Mouse (Mus musculus) heart, embryonic 14.5 days (tissue): ENCODE results near the gene Duox1. TPM values are rescaled to one million over a fixed set of nuclear protein-coding genes. Genes with fewer than 3 reads are reported as not detected.
"Not testable (repeated sequence)": the region's sequence is repeated elsewhere in the genome, so short reads cannot be mapped to it uniquely, and the experiment has no call there.

ENCODE experiments used
- ATAC-seq: fragments of 200-750 bp; cut with Nextera tagmentation; 2 replicates; pipeline ENCODE4 v1.8.0; 2017; ENCODE audit warnings: low read depth, moderate TSS enrichment; ENCODE audit not compliant: insufficient number of reproducible peaks, insufficient read depth, low FRiP score
- H3K27ac ChIP-seq, 2 experiments: fragments of 200-500 bp in 1 of 2; fragments of 300-500 bp in 1 of 2; sonication (generic) in 1 of 2; replicated peaks in 1 of 2; 2 replicates each; pipeline ENCODE4 v1.5.1; 2012 to 2014; ENCODE audit warnings: low read depth in 2 of 2, low read length in 2 of 2, control low read depth in 1 of 2, mild to moderate bottlenecking in 1 of 2, mixed read lengths in 1 of 2; ENCODE audit not compliant: control insufficient read depth in 1 of 2, insufficient read depth in 1 of 2
- H3K27me3 ChIP-seq: fragments of 300-500 bp; sonication (generic); 2 replicates; pipeline ENCODE4 v1.6.1; 2014; ENCODE audit warnings: mild to moderate bottlenecking, low read length, control low read depth; ENCODE audit not compliant: control insufficient read depth, insufficient read depth
- H3K36me3 ChIP-seq: fragments of 300-500 bp; sonication (generic); 2 replicates; pipeline ENCODE4 v1.6.1; 2014; ENCODE audit warnings: mild to moderate bottlenecking, control low read depth, low read length, mixed read lengths; ENCODE audit not compliant: control insufficient read depth, insufficient read depth
- H3K4me1 ChIP-seq, 2 experiments: fragments of 200-500 bp in 1 of 2; fragments of 300-500 bp in 1 of 2; sonication (generic) in 1 of 2; 2 replicates each; pipeline ENCODE4 v1.6.1; 2012 to 2014; ENCODE audit warnings: low read length in 2 of 2, control low read depth in 1 of 2, mixed read lengths in 1 of 2; ENCODE audit not compliant: control insufficient read depth in 2 of 2, insufficient read depth in 2 of 2
- H3K4me2 ChIP-seq: fragments of 300-500 bp; sonication (generic); 2 replicates; pipeline ENCODE4 v1.6.1; 2014; ENCODE audit warnings: mild to moderate bottlenecking, low read length
- H3K4me3 ChIP-seq, 2 experiments: fragments of 200-500 bp in 1 of 2; fragments of 300-500 bp in 1 of 2; sonication (generic) in 1 of 2; 2 replicates each; pipeline ENCODE4 v1.5.1; 2012 to 2014; ENCODE audit warnings: low read length in 2 of 2, mild to moderate bottlenecking in 2 of 2, control low read depth in 1 of 2, low read depth in 1 of 2, moderate library complexity in 1 of 2; ENCODE audit not compliant: control insufficient read depth in 1 of 2, insufficient read depth in 1 of 2
- H3K9ac ChIP-seq: fragments of 300-500 bp; sonication (generic); 2 replicates; pipeline ENCODE4 v1.6.1; 2014; ENCODE audit warnings: mild to moderate bottlenecking, low read length
- H3K9me3 ChIP-seq: fragments of 300-500 bp; sonication (generic); 2 replicates; pipeline ENCODE4 v1.6.1; 2016; ENCODE audit warnings: low read length, control low read depth; ENCODE audit not compliant: control insufficient read depth
- whole genome bisulfite sequencing: fragments of 180-500 bp; shearing (Covaris S2); extraction: QIAGEN DNeasy Blood & Tissue Kit; methylation state at CpG from one replicate; pipeline ENCODE4 v1.1.7; 2014; 5-methylcytosine and 5-hydroxymethylcytosine counted together
- polyA plus RNA-seq: library from polyadenylated mRNA; unstranded; fragments of >200 nt; fragmentation: Nextera tagmentation; extraction: Ambion mirVana; gene quantifications from 2 replicates; pipeline ENCODE4 v1.2.1, GENCODE M21; 2014

Duox1 gene
- polyA plus RNA-seq, 1 experiment from 2014 or later = 0.05 TPM

- H3K27ac ChIP-seq = no peak overlapping the region
- no peak overlapping the region for H3K4me3 ChIP-seq
- 70% methylated on average over 3 of the region's 3 CpGs for WGBS
- ATAC-seq = no peak
- no peaks in the 10 kb centered on the region for H3K9me3 ChIP-seq
- no peaks in the 10 kb centered on the region for H3K27me3 ChIP-seq
- H3K36me3 ChIP-seq = no peaks in the 10 kb centered on the region
- H3K4me1 ChIP-seq = peaks cover 7% of the 10 kb centered on the region in 2 experiments; a peak in 3 of 4 replicates
- no peak overlapping the region for H3K4me2 ChIP-seq
- H3K9ac ChIP-seq = no peak overlapping the region
Measured at GRCm38 (mm10) chr2:122334170-122334569, 18.7 kb downstream of the Duox1 start.

- WGBS = 50% methylated on average over 19 of the region's 21 CpGs
- H3K27ac ChIP-seq = no peak overlapping the region
- H3K36me3 ChIP-seq = no peaks in the 10 kb centered on the region
- peak overlapping the region in 1 of 2 experiments; percentile 7; a peak in 1 of 4 replicates for H3K4me3 ChIP-seq
- no peak overlapping the region for H3K4me2 ChIP-seq
- no peaks in the 10 kb centered on the region for H3K27me3 ChIP-seq
- peaks cover 7% of the 10 kb centered on the region in 2 experiments; a peak in 3 of 4 replicates for H3K4me1 ChIP-seq
- no peaks in the 10 kb centered on the region for H3K9me3 ChIP-seq
- ATAC-seq = no peak
- H3K9ac ChIP-seq = no peak overlapping the region
Measured at GRCm38 (mm10) chr2:122337291-122337690, 21.8 kb downstream of the Duox1 start.

DNA sequence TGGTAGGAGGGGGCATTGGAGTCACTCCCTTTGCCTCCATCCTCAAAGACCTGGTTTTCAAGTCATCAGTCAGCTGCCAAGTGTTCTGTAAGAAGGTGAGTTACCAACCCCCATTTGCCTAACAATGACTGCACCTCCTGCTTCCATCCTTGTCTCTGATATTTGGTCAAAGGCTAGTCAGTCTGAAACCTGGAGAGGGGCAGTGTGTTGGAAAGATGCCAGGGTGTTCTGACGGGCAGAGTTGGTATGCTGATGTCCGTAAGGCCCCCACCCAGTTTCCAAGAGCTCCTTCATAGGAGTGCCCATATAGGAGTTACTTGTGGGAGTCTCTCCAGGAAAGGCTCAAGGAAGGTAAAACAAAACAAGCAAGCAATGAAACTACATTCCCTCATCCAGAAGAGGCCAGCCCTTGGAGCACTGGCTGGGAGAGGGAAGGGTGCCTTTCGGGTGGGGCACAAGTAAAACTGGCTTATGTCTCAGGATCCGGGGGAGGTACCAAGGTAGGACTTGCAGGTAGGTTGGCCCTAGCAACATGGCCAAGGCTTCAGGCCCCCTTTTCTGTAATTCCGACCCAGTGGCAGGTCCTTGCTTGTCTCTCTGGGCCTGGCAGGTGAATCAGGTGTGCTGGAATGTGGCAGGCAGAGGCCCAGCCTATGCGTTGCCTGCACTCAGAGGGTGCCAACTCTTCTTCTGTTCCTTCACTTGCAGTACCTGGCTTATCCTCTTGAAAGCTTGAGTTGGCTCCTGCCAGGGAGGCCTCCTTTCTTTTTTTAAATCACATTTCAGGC is 29.8 kb downstream of the Duox1 start:
- ATAC-seq = no peak
- no peak overlapping the region for H3K4me2 ChIP-seq
- no peaks in the 10 kb centered on the region for H3K36me3 ChIP-seq
- H3K4me1 ChIP-seq = peaks cover 11 to 18% of the 10 kb centered on the region in 2 experiments
- no peak overlapping the region for H3K4me3 ChIP-seq
- H3K9ac ChIP-seq = no peak overlapping the region
- no peaks in the 10 kb centered on the region for H3K9me3 ChIP-seq
- WGBS = 83% methylated on average over 6 of the region's 6 CpGs
- no peak overlapping the region for H3K27ac ChIP-seq
- no peaks in the 10 kb centered on the region for H3K27me3 ChIP-seq

DNA sequence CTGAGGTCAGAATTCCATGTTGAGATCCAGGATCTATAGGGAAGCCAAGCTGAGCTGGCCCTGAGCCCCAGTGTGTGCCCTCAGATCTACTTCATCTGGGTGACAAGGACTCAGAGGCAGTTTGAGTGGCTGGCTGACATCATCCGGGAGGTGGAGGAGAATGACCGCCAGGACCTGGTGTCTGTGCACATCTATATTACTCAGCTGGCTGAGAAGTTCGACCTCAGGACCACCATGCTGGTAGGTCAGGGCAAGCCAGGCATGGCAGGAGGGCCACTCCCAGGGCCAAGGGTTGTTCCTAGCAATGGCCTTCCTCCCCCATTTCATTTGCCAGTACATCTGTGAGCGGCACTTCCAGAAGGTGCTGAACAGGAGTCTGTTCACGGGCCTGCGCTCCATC is 30.7 kb downstream of the Duox1 start:
- not testable (repeated sequence) for H3K4me2 ChIP-seq, H3K36me3 ChIP-seq, H3K9me3 ChIP-seq, ATAC-seq, H3K9ac ChIP-seq, H3K27me3 ChIP-seq, H3K4me3 ChIP-seq, H3K27ac ChIP-seq
- WGBS = 72% methylated on average over 6 of the region's 6 CpGs
- peaks cover 11 to 18% of the 10 kb centered on the region in 2 experiments for H3K4me1 ChIP-seq

DNA sequence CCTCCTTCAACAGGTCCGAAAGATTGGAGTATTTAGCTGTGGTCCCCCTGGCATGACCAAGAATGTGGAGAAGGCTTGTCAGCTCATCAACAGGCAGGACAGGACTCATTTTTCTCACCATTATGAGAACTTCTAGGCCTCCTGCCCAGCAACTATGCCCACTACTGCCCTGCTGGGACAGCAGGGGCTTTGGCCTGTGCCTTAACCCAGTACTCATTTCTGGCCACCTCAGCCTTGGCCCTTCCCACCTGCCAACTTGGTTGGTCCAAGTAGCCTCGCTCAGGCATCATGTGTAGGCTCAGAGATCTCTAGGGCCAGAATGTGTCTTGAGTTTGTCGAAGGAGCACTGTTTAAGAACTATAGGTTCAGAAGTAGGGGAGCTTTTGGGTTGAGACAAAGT is 31.8 kb downstream of the Duox1 start:
- 90% methylated on average over 3 of the region's 3 CpGs for WGBS
- Histone ChIP-seq H3K4me3 (no peak overlapping the region), H3K36me3 (no peaks in the 10 kb centered on the region), H3K9me3 (no peaks in the 10 kb centered on the region), H3K4me1 (peaks cover 17 to 27% of the 10 kb centered on the region in 2 experiments), H3K27me3 (no peaks in the 10 kb centered on the region), H3K27ac (no peak overlapping the region), H3K9ac (no peak overlapping the region), H3K4me2 (no peak overlapping the region)
- no peak for ATAC-seq

- peak; percentile 88 for ATAC-seq
Measured at GRCm38 (mm10) chr2:122348531-122349131, 33.2 kb downstream of the Duox1 start.

GRCm38 (mm10) chr2:122349136-122349785 is 33.8 kb downstream of the Duox1 start:
- H3K36me3 ChIP-seq = peaks cover 7% of the 10 kb centered on the region; the same call in 1 of the 2 replicates
- H3K4me2 ChIP-seq = peak overlapping the region; percentile 86
- no peaks in the 10 kb centered on the region for H3K9me3 ChIP-seq
- 9% methylated on average over 14 of the region's 14 CpGs for WGBS
- ATAC-seq = no peak; the same call in 1 of the 2 replicates
- H3K4me3 ChIP-seq = peak overlapping the region; percentile 62 to 85
- H3K27ac ChIP-seq = peak overlapping the region; percentile 97 to 98
- H3K9ac ChIP-seq = peak overlapping the region; percentile 81
- no peaks in the 10 kb centered on the region for H3K27me3 ChIP-seq
- H3K4me1 ChIP-seq = peaks cover 20 to 37% of the 10 kb centered on the region in 2 experiments

More at GRCm38 (mm10) chr2:122348531-122349131, 33.2 kb downstream of the Duox1 start:
- H3K36me3 ChIP-seq = peaks cover 4% of the 10 kb centered on the region; the same call in 1 of the 2 replicates
- no peaks in the 10 kb centered on the region for H3K27me3 ChIP-seq
- H3K9ac ChIP-seq = peak overlapping the region; percentile 81
- under 1% methylated on average over 54 of the region's 63 CpGs for WGBS
- H3K9me3 ChIP-seq = no peaks in the 10 kb centered on the region
- peaks cover 18 to 31% of the 10 kb centered on the region in 2 experiments for H3K4me1 ChIP-seq
- H3K27ac ChIP-seq = peak overlapping the region; percentile 97 to 98
- H3K4me3 ChIP-seq = peak overlapping the region; percentile 62 to 85
- peak overlapping the region; percentile 86 for H3K4me2 ChIP-seq
